Mouse (Mus musculus) spleen, adult 2 months (tissue): Measurements from ENCODE around the gene Rasgef1b. TPM values are rescaled to one million over a fixed set of nuclear protein-coding genes. Genes with fewer than 3 reads are reported as not detected.

Experiments
- DNase-seq, 2 experiments: peaks; one replicate each; pipeline versions ENCODE4 v3.0.0 to v3.0.0-alpha.2; 2012 to 2021; ENCODE audit warnings: low spot score in 2 of 2, low read depth in 1 of 2
- H3K27ac ChIP-seq: fragments of 200-500 bp; 2 replicates; pipeline ENCODE4 v1.5.1; 2012; ENCODE audit warnings: low read length, inconsistent platforms; ENCODE audit not compliant: insufficient read depth
- H3K27me3 ChIP-seq: fragments of 200-500 bp; 2 replicates; pipeline ENCODE4 v1.6.1; 2012; ENCODE audit warnings: mild to moderate bottlenecking, moderate library complexity, low read length, inconsistent platforms; ENCODE audit not compliant: control insufficient read depth, insufficient read depth
- H3K36me3 ChIP-seq: fragments of 200-500 bp; 2 replicates; pipeline ENCODE4 v1.6.1; 2012; ENCODE audit warnings: mild to moderate bottlenecking, low read length, inconsistent platforms; ENCODE audit not compliant: control insufficient read depth, insufficient read depth
- H3K4me1 ChIP-seq: fragments of 200-500 bp; 2 replicates; pipeline ENCODE4 v1.6.1; 2011; ENCODE audit warnings: inconsistent platforms; ENCODE audit not compliant: control insufficient read depth, insufficient read depth, insufficient read length
- H3K4me3 ChIP-seq: fragments of 200-500 bp; 2 replicates; pipeline ENCODE4 v1.5.1; 2011; ENCODE audit warnings: mild to moderate bottlenecking, inconsistent platforms; ENCODE audit not compliant: insufficient read depth, insufficient read length; ENCODE audit errors: extremely low read depth
- CTCF ChIP-seq: fragments of 200-500 bp; IDR thresholded peaks from 2 replicates; pipeline ENCODE4 v1.5.1; 2011; ENCODE audit warnings: mild to moderate bottlenecking, inconsistent platforms; ENCODE audit not compliant: insufficient read depth, insufficient read length, insufficient replicate concordance; ENCODE audit errors: extremely low read depth
- POLR2A ChIP-seq: fragments of 200-500 bp; IDR thresholded peaks from 2 replicates; pipeline ENCODE4 v1.6.1; 2011; ENCODE audit warnings: low read depth, low read length, inconsistent platforms
- WGBS: fragments of 180-500 bp; shearing (Covaris S2); methylation state at CpG from one replicate; pipeline ENCODE4 v1.1.7; 2018; 5-methylcytosine and 5-hydroxymethylcytosine counted together
- polyA plus RNA-seq: library from polyadenylated mRNA; depleted of rRNA; stranded (reverse); fragments of >200 nt; gene quantifications from 2 replicates; pipeline ENCODE4 v1.2.3, GENCODE M21; 2012

Rasgef1b gene
- polyA plus RNA-seq, 1 experiment: 13.9 TPM

- no peaks in the 10 kb centered on the region for H3K36me3 ChIP-seq
- H3K4me3 ChIP-seq: no peak overlapping the region
- no peaks in the 10 kb centered on the region for H3K27me3 ChIP-seq
- WGBS: 90% methylated on average over 11 of the region's 11 CpGs
- no peak overlapping the region for H3K27ac ChIP-seq
- no peak for DNase-seq
- H3K4me1 ChIP-seq: peaks cover 4% of the 10 kb centered on the region; the same call in 1 of the 2 replicates
- TF ChIP-seq CTCF (no peak), POLR2A (no peak)
Measured at GRCm38 (mm10) chr5:99511081-99511480, 217.8 kb downstream of the Rasgef1b start.

- no peak for DNase-seq
- Histone ChIP-seq H3K4me3 (no peak overlapping the region), H3K4me1 (peaks cover 8% of the 10 kb centered on the region; the same call in 1 of the 2 replicates), H3K27me3 (no peaks in the 10 kb centered on the region), H3K36me3 (no peaks in the 10 kb centered on the region), H3K27ac (no peak overlapping the region)
- TF ChIP-seq POLR2A (no peak), CTCF (no peak)
- 93% methylated on average over 7 of the region's 7 CpGs for WGBS
Measured at GRCm38 (mm10) chr5:99506109-99506508, 222.8 kb downstream of the Rasgef1b start.

- DNase-seq: no peak
Measured at GRCm38 (mm10) chr5:99504349-99504830, 224.5 kb downstream of the Rasgef1b start.

GRCm38 (mm10) chr5:99502681-99503080, 226.2 kb downstream of the Rasgef1b start:
- Histone ChIP-seq H3K4me3 (no peak overlapping the region), H3K27ac (no peak overlapping the region), H3K27me3 (no peaks in the 10 kb centered on the region), H3K36me3 (no peaks in the 10 kb centered on the region), H3K4me1 (peaks cover 8% of the 10 kb centered on the region; the same call in 1 of the 2 replicates)
- TF ChIP-seq POLR2A (no peak), CTCF (no peak)
- 47% methylated on average over 9 of the region's 9 CpGs for WGBS
- DNase-seq: no peak

More at GRCm38 (mm10) chr5:99504349-99504830, 224.5 kb downstream of the Rasgef1b start:
- TF ChIP-seq POLR2A: no peak
- no peak for TF ChIP-seq CTCF
- Histone ChIP-seq H3K36me3 (no peaks in the 10 kb centered on the region), H3K27me3 (no peaks in the 10 kb centered on the region), H3K4me1 (peaks cover 8% of the 10 kb centered on the region; the same call in 1 of the 2 replicates), H3K27ac (no peak overlapping the region), H3K4me3 (no peak overlapping the region)
- 78% methylated on average over 9 of the region's 9 CpGs for WGBS

- TF ChIP-seq POLR2A: no peak
- no peak for TF ChIP-seq CTCF
- Histone ChIP-seq H3K4me1 (peaks cover 23% of the 10 kb centered on the region; the same call in 1 of the 2 replicates), H3K27ac (no peak overlapping the region), H3K27me3 (no peaks in the 10 kb centered on the region), H3K4me3 (no peak overlapping the region), H3K36me3 (no peaks in the 10 kb centered on the region)
- no peak for DNase-seq
- 40% methylated on average over 7 of the region's 7 CpGs for WGBS
Measured at GRCm38 (mm10) chr5:99499404-99500089, 229.3 kb downstream of the Rasgef1b start.

- H3K27ac ChIP-seq: no peak overlapping the region
- H3K36me3 ChIP-seq: no peaks in the 10 kb centered on the region
- TF ChIP-seq CTCF (no peak), POLR2A (no peak)
- H3K27me3 ChIP-seq: no peaks in the 10 kb centered on the region
- DNase-seq: no peak
- WGBS: 88% methylated on average over 11 of the region's 11 CpGs
- peaks cover 21% of the 10 kb centered on the region; the same call in 1 of the 2 replicates for H3K4me1 ChIP-seq
- no peak overlapping the region for H3K4me3 ChIP-seq
Measured at GRCm38 (mm10) chr5:99497856-99498255, 231.0 kb downstream of the Rasgef1b start.
